Mouse (Mus musculus) heart, embryonic 16.5 days (tissue): ENCODE measurements around the gene Ephb1. TPM values are rescaled to one million over a fixed set of nuclear protein-coding genes. Genes with fewer than 3 reads are reported as not detected.

ENCODE experiments used
- ATAC-seq: fragments of 200-750 bp; cut with Nextera tagmentation; replicated peaks from 2 replicates; pipeline ENCODE4 v1.8.0; 2017; ENCODE audit warnings: moderate number of reproducible peaks; ENCODE audit not compliant: insufficient read depth, low FRiP score; ENCODE audit errors: extremely low read depth
- H3K27ac ChIP-seq: fragments of 300-500 bp; sonication (generic); 2 replicates; pipeline ENCODE4 v1.5.1; 2014; ENCODE audit warnings: mild to moderate bottlenecking, low read length, control low read depth, moderate library complexity
- H3K27me3 ChIP-seq: fragments of 300-500 bp; sonication (generic); 2 replicates; pipeline ENCODE4 v1.6.1; 2014; ENCODE audit warnings: low read length, mixed read lengths; ENCODE audit not compliant: control insufficient read depth, insufficient read depth
- H3K36me3 ChIP-seq: fragments of 300-500 bp; sonication (generic); 2 replicates; pipeline ENCODE4 v1.6.1; 2014; ENCODE audit not compliant: control insufficient read depth, insufficient read depth
- H3K4me1 ChIP-seq: fragments of 300-500 bp; sonication (generic); 2 replicates; pipeline ENCODE4 v1.6.1; 2014; ENCODE audit warnings: low read length, mixed read lengths; ENCODE audit not compliant: control insufficient read depth, insufficient read depth
- H3K4me2 ChIP-seq: fragments of 300-500 bp; sonication (generic); 2 replicates; pipeline ENCODE4 v1.6.1; 2014; ENCODE audit warnings: low read depth, mild to moderate bottlenecking, control low read depth, low read length
- H3K4me3 ChIP-seq: fragments of 300-500 bp; sonication (generic); 2 replicates; pipeline ENCODE4 v1.5.1; 2014; ENCODE audit warnings: mild to moderate bottlenecking, control low read depth, low read length
- H3K9ac ChIP-seq: fragments of 300-500 bp; sonication (generic); 2 replicates; pipeline ENCODE4 v1.6.1; 2014; ENCODE audit warnings: low read length, control low read depth
- H3K9me3 ChIP-seq: fragments of 300-500 bp; sonication (generic); replicated peaks from 2 replicates; pipeline ENCODE4 v1.6.1; 2016; ENCODE audit warnings: low read length; ENCODE audit not compliant: control insufficient read depth
- WGBS: fragments of 180-500 bp; shearing (Covaris S2); extraction: QIAGEN DNeasy Blood & Tissue Kit; methylation state at CpG from one replicate; pipeline ENCODE4 v1.1.7; 2014; 5-methylcytosine and 5-hydroxymethylcytosine counted together
- polyA plus RNA-seq: library from polyadenylated mRNA; unstranded; fragments of >200 nt; fragmentation: Nextera tagmentation; extraction: Ambion mirVana; gene quantifications from 2 replicates; pipeline ENCODE4 v1.2.1, GENCODE M21; 2015

Gene Ephb1
- polyA plus RNA-seq, 1 experiment from 2014 or later = 1.1 TPM

DNA sequence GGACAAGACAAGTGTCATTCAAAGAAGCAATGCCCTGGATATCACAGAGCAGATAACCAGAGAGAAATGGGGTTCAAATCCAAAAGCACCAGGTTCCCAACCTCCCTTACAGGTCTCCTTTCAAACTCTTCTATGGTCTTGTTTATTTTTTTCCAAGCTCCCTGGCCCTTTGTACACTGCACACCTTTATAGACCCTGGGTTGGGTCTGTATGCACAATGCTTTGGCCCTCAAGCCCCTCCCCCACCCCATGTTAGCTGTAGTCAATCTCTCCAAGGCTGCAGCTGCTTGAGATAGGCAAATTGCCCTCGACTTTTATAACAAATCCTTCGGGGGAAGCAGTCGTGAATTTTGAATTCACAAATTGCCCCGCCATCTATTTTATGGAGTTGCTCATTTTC lies 429.7 kb downstream of the Ephb1 start:
- H3K36me3 ChIP-seq = no peaks in the 10 kb centered on the region
- no peak overlapping the region for H3K9ac ChIP-seq
- peaks cover 3% of the 10 kb centered on the region; the same call in 1 of the 2 replicates for H3K4me1 ChIP-seq
- no peaks in the 10 kb centered on the region for H3K9me3 ChIP-seq
- ATAC-seq = no peak
- H3K27me3 ChIP-seq = no peaks in the 10 kb centered on the region
- no peak overlapping the region for H3K4me2 ChIP-seq
- no peak overlapping the region for H3K27ac ChIP-seq
- 54% methylated on average over 4 of the region's 4 CpGs for WGBS
- H3K4me3 ChIP-seq = no peak overlapping the region

- Histone ChIP-seq H3K9me3 (no peaks in the 10 kb centered on the region), H3K9ac (no peak overlapping the region), H3K27me3 (no peaks in the 10 kb centered on the region), H3K4me3 (no peak overlapping the region), H3K27ac (no peak overlapping the region), H3K4me1 (peaks cover 3% of the 10 kb centered on the region; the same call in 1 of the 2 replicates), H3K4me2 (no peak overlapping the region), H3K36me3 (no peaks in the 10 kb centered on the region)
- WGBS = 65% methylated on average over 4 of the region's 4 CpGs
- no peak for ATAC-seq
Measured at GRCm38 (mm10) chr9:101922846-101923245, 431.6 kb downstream of the Ephb1 start.

DNA sequence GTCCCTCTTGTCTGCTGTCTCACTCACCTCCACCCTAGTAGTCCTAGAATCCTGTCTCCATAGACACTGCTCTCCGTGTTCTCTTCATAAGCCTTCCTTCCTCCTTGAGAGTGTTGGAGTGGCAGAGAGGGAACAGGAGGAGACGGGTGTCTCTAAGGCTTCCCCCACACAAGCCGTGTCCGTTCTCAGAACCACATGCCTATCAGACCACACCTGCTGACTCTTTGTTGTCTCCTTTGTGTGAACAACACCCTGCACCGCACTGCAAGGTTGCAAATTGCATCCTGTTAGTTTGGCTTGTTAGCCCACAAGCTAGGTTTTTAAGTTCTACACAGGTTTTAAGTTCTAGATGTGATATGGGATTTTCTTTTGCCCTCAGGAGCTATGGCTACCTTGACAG lies 435.2 kb downstream of the Ephb1 start:
- Histone ChIP-seq H3K9me3 (no peaks in the 10 kb centered on the region), H3K36me3 (no peaks in the 10 kb centered on the region), H3K4me2 (no peak overlapping the region), H3K4me1 (peaks cover 3% of the 10 kb centered on the region; the same call in 1 of the 2 replicates), H3K27ac (no peak overlapping the region), H3K9ac (no peak overlapping the region), H3K4me3 (no peak overlapping the region), H3K27me3 (no peaks in the 10 kb centered on the region)
- no peak for ATAC-seq
- WGBS = 77% methylated on average over 5 of the region's 5 CpGs

- Histone ChIP-seq H3K4me3 (no peak overlapping the region), H3K9me3 (no peaks in the 10 kb centered on the region), H3K9ac (no peak overlapping the region), H3K27me3 (no peaks in the 10 kb centered on the region), H3K27ac (no peak overlapping the region), H3K4me2 (no peak overlapping the region), H3K36me3 (no peaks in the 10 kb centered on the region), H3K4me1 (no peaks in the 10 kb centered on the region)
- no peak for ATAC-seq
- 73% methylated on average over 4 of the region's 4 CpGs for WGBS
Measured at GRCm38 (mm10) chr9:101918771-101919170, 435.7 kb downstream of the Ephb1 start.

DNA sequence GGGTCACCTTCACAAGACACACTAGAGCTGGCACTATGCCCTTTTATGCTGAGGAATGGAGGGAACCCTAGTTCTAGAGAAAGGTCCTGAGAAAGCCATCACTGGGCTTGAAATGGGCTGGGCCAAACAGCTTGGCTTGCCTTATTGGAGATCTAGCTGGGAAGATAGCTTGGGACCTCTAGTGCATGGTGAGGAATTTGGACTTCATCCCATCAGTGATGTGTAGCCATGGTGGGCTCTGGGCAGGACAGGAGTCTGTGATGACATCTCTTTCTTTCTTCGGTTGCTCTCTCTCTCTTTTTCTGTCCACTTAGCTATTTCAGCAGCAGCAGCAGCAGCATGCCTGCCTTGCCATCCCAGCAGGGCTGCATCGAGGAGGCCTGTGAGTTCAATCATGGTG lies 439.4 kb downstream of the Ephb1 start:
- H3K36me3 ChIP-seq = no peaks in the 10 kb centered on the region
- H3K4me1 ChIP-seq = 0 out of 2 replicates have a peak, but pooled peaks cover 2% of the 10 kb centered on the region
- H3K4me2 ChIP-seq = no peak overlapping the region
- H3K9me3 ChIP-seq = no peaks in the 10 kb centered on the region
- 72% methylated on average over 2 of the region's 2 CpGs for WGBS
- no peak overlapping the region for H3K9ac ChIP-seq
- H3K4me3 ChIP-seq = no peak overlapping the region
- no peaks in the 10 kb centered on the region for H3K27me3 ChIP-seq
- ATAC-seq = no peak
- no peak overlapping the region for H3K27ac ChIP-seq

DNA sequence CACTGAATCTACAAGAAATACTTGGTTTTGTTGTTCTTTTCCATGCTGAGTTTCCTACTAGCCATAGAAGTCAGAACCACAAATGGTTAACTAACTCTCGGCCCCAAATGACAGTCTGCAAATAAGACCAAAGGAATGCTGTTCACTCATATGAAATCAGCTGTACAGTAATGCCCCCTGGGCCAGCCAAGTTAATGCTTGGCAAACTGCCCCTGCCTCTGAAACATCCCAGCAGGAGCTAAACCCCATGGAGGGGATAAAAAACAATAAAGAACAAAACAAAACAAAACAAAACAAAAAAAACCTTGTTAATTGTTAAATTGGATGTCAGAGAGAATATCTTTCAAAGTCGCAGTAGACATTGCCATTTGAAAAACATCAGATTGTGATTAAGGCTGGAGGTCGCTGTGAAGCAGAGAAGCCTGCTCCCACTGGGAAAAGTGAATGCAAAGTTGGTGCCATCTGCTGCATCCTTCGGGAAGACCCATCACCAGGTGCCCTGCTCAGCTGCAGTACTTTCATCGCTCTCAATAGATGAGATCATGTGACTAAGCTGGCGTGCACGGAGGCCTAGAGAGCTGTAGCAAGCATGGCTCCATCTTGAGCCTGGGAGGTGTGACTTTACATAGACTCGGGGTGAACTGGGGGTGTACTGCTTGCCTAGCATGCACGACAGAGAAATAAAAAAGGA lies 443.2 kb downstream of the Ephb1 start:
- WGBS = 53% methylated on average over 9 of the region's 9 CpGs
- ATAC-seq = no peak
- Histone ChIP-seq H3K9me3 (no peaks in the 10 kb centered on the region), H3K4me2 (no peak overlapping the region), H3K27me3 (no peaks in the 10 kb centered on the region), H3K27ac (no peak overlapping the region), H3K4me3 (no peak overlapping the region), H3K4me1 (0 out of 2 replicates have a peak, but pooled peaks cover 2% of the 10 kb centered on the region), H3K36me3 (no peaks in the 10 kb centered on the region), H3K9ac (no peak overlapping the region)

DNA sequence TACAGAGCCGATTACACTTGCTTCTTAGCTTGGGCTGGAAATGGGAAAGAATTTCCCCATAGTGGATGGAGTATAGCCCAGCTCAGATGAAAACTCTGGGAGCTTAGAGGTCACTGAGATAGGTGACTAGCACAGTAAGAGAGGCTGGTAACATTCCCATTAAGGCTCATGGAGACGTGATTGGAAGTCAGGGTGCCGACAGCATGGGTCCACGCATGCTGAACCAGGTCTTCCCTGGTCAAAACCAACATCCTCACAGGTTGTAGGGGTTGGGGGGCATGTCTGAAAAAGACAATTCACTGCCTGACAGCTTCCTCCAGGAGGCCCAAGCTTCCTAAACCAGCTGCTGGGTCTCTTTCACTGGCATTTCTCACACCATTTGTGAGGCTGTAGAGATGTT lies 445.0 kb downstream of the Ephb1 start:
- no peaks in the 10 kb centered on the region for H3K9me3 ChIP-seq
- H3K4me1 ChIP-seq = 0 out of 2 replicates have a peak, but pooled peaks cover 2% of the 10 kb centered on the region
- no peak overlapping the region for H3K27ac ChIP-seq
- H3K9ac ChIP-seq = no peak overlapping the region
- 79% methylated on average over 4 of the region's 4 CpGs for WGBS
- no peaks in the 10 kb centered on the region for H3K36me3 ChIP-seq
- no peak for ATAC-seq
- H3K27me3 ChIP-seq = no peaks in the 10 kb centered on the region
- H3K4me3 ChIP-seq = no peak overlapping the region
- H3K4me2 ChIP-seq = no peak overlapping the region

DNA sequence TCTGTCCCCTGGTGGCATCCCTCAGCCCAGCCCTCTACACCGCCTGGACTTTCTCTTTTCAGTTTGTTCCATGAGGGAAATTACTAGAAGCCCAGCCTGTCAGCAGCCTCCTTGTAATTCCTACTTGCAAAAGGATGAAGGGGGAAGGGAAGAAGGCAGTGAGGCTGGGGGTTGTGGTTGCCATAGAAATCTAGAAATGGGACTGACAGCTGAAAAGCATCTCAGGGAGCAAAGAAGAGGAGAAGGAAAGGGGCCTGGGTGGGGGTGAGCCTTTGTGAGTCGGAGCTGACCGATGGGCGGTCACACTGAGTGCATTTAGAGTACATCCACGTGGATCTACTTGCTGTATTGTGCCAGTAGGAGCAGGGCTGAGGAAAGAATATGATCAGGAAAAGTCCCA lies 445.6 kb downstream of the Ephb1 start:
- no peaks in the 10 kb centered on the region for H3K9me3 ChIP-seq
- no peak overlapping the region for H3K27ac ChIP-seq
- no peaks in the 10 kb centered on the region for H3K36me3 ChIP-seq
- 0 out of 2 replicates have a peak, but pooled peaks cover 2% of the 10 kb centered on the region for H3K4me1 ChIP-seq
- H3K4me3 ChIP-seq = no peak overlapping the region
- no peak overlapping the region for H3K9ac ChIP-seq
- H3K4me2 ChIP-seq = no peak overlapping the region
- WGBS = 68% methylated on average over 5 of the region's 5 CpGs
- ATAC-seq = no peak
- H3K27me3 ChIP-seq = no peaks in the 10 kb centered on the region

GRCm38 (mm10) chr9:101907747-101908255 lies 446.7 kb downstream of the Ephb1 start:
- no peak for ATAC-seq
- Histone ChIP-seq H3K27me3 (no peaks in the 10 kb centered on the region), H3K27ac (no peak overlapping the region), H3K36me3 (no peaks in the 10 kb centered on the region), H3K4me1 (0 out of 2 replicates have a peak, but pooled peaks cover 2% of the 10 kb centered on the region), H3K4me2 (no peak overlapping the region), H3K9me3 (no peaks in the 10 kb centered on the region), H3K4me3 (no peak overlapping the region), H3K9ac (no peak overlapping the region)
- WGBS = 56% methylated on average over 6 of the region's 6 CpGs
